Mouse (Mus musculus) cortical plate, adult 2 months (tissue): ENCODE measurements at regions not wholly inside any gene's neighbourhood (a gene's known extent, or its start where the extent isn't known, plus 50 kb on each side); places are given as distances from the start of the nearest gene placed in this dataset.

ENCODE experiments used
- CTCF ChIP-seq: fragments of 200-500 bp; IDR thresholded peaks from 2 replicates; pipeline ENCODE4 v1.5.1; 2011; ENCODE audit warnings: mild to moderate bottlenecking, control low read depth, low read length; ENCODE audit not compliant: insufficient read depth; ENCODE audit errors: extremely low read depth
- POLR2A ChIP-seq: fragments of 200-500 bp; IDR thresholded peaks from 2 replicates; pipeline ENCODE4 v1.6.1; 2011; ENCODE audit warnings: mild to moderate bottlenecking, low read length, control low read depth; ENCODE audit not compliant: insufficient read depth; ENCODE audit errors: extremely low read depth

- TF ChIP-seq CTCF: no peak
- no peak for TF ChIP-seq POLR2A
Measured at GRCm38 (mm10) chr3:109243491-109243890, 97.0 kb upstream of the Vav3 start.
